Comparison of ENCODE assay signal across 28 mouse cellular contexts in genomic region chr1:53085991-53086390, GRCm38 (mm10). TPM values are rescaled to one million over a fixed set of nuclear protein-coding genes. Genes with fewer than 3 reads are reported as not detected.
DNase-seq lines count a peak whose midpoint lies in the region; ATAC-seq and TF ChIP-seq lines count a peak whose summit lies in the region.
"Had no signal": no experiment of that assay in that cellular context is flagged by ENCODE, and none has a peak within 500 bp of the region (broad histone marks: within the 10 kb centered on the region; RNA-seq: fewer than 3 reads in every experiment).

No protein-coding gene starts in this region.

- no peak for TF ChIP-seq CTCF in midbrain, postnatal 0 days (IDR thresholded peaks at IDR 0.05)

- no peaks in the 10 kb centered on the region for H3K36me3 ChIP-seq in kidney, embryonic 15.5 days
- no peaks in the 10 kb centered on the region for H3K36me3 ChIP-seq in midbrain, postnatal 0 days (ENCODE audit: insufficient read depth, low read length)
- no peaks in the 10 kb centered on the region for H3K36me3 ChIP-seq in midbrain, embryonic 13.5 days
- H3K36me3 ChIP-seq: embryonic facial prominence, embryonic 10.5 days; embryonic facial prominence, embryonic 13.5 days; forebrain, embryonic 12.5 days; forebrain, embryonic 15.5 days; G1E; hindbrain, embryonic 12.5 days; hindbrain, embryonic 15.5 days had no signal

- no peak overlapping the region for H3K4me3 ChIP-seq in kidney, embryonic 15.5 days (replicated peaks)
- H3K4me3 ChIP-seq in midbrain, postnatal 0 days (ENCODE audit: low read depth, low read length) = no peak overlapping the region
- H3K4me3 ChIP-seq in midbrain, embryonic 13.5 days (replicated peaks) = no peak overlapping the region
- H3K4me3 ChIP-seq: embryonic facial prominence, embryonic 10.5 days; embryonic facial prominence, embryonic 13.5 days; erythroblast, embryonic 14.5 days; forebrain, embryonic 12.5 days; forebrain, embryonic 15.5 days; gastrocnemius, adult 2 months; hindbrain, embryonic 12.5 days; hindbrain, embryonic 15.5 days had no signal

- peaks cover 3% of the 10 kb centered on the region; the same call in 1 of the 2 replicates for H3K4me1 ChIP-seq in kidney, embryonic 15.5 days
- H3K4me1 ChIP-seq in midbrain, postnatal 0 days (ENCODE audit: insufficient read depth, low read length) = no peaks in the 10 kb centered on the region
- no peaks in the 10 kb centered on the region for H3K4me1 ChIP-seq in midbrain, embryonic 13.5 days (replicated peaks)
- H3K4me1 ChIP-seq: embryonic facial prominence, embryonic 10.5 days; embryonic facial prominence, embryonic 13.5 days; forebrain, embryonic 12.5 days; forebrain, embryonic 15.5 days; hindbrain, embryonic 12.5 days; hindbrain, embryonic 15.5 days had no signal

- no peak overlapping the region for H3K4me2 ChIP-seq in kidney, embryonic 15.5 days
- H3K4me2 ChIP-seq in midbrain, postnatal 0 days (ENCODE audit: low read depth, low read length, poor library complexity, severe bottlenecking) = no peak overlapping the region
- H3K4me2 ChIP-seq in midbrain, embryonic 13.5 days (replicated peaks) = no peak overlapping the region
- H3K4me2 ChIP-seq: embryonic facial prominence, embryonic 13.5 days; forebrain, embryonic 12.5 days; forebrain, embryonic 15.5 days; heart, embryonic 11.5 days; hindbrain, embryonic 12.5 days; hindbrain, embryonic 15.5 days had no signal

- no peak overlapping the region for H3K27ac ChIP-seq in kidney, embryonic 15.5 days
- no peak overlapping the region for H3K27ac ChIP-seq in midbrain, postnatal 0 days (ENCODE audit: low read depth, low read length)
- H3K27ac ChIP-seq in midbrain, embryonic 13.5 days = no peak overlapping the region
- H3K27ac ChIP-seq: embryonic facial prominence, embryonic 10.5 days; embryonic facial prominence, embryonic 13.5 days; forebrain, embryonic 12.5 days; forebrain, embryonic 15.5 days; gastrocnemius, adult 2 months; hindbrain, embryonic 12.5 days; hindbrain, embryonic 15.5 days had no signal

- DNase-seq in cerebellum, postnatal 14 days = peak; percentile 15 to 50
- no peak for DNase-seq in cerebellum, adult 11-12 months
- no peak for DNase-seq in kidney, postnatal 14 days
- DNase-seq in midbrain, postnatal 0 days (ENCODE audit: low spot score) = peak; percentile 6
- no peak for DNase-seq in gastrocnemius, adult 18-20 months (ENCODE audit: low spot score)
- DNase-seq: adrenal gland, postnatal 10 days; adrenal gland, postnatal 36 days; B cell, adult 2 months; cerebellum, adult 8-10 months; heart, adult 11 months had no signal

- no peak overlapping the region for H3K9ac ChIP-seq in kidney, embryonic 15.5 days
- no peak overlapping the region for H3K9ac ChIP-seq in midbrain, postnatal 0 days (replicated peaks; ENCODE audit: low read length, poor library complexity, severe bottlenecking)
- H3K9ac ChIP-seq in midbrain, embryonic 13.5 days (replicated peaks) = no peak overlapping the region
- H3K9ac ChIP-seq: embryonic facial prominence, embryonic 13.5 days; forebrain, embryonic 12.5 days; forebrain, embryonic 15.5 days; hindbrain, embryonic 12.5 days; hindbrain, embryonic 15.5 days had no signal

- no peaks in the 10 kb centered on the region for H3K9me3 ChIP-seq in kidney, embryonic 15.5 days (replicated peaks)
- no peaks in the 10 kb centered on the region for H3K9me3 ChIP-seq in midbrain, postnatal 0 days (ENCODE audit: low read length)
- H3K9me3 ChIP-seq in midbrain, embryonic 13.5 days = no peaks in the 10 kb centered on the region
- H3K9me3 ChIP-seq: embryonic facial prominence, embryonic 10.5 days; embryonic facial prominence, embryonic 13.5 days; forebrain, embryonic 12.5 days; forebrain, embryonic 15.5 days; G1E; hindbrain, embryonic 12.5 days; hindbrain, embryonic 15.5 days had no signal

- 9% methylated on average over 4 of the region's 4 CpGs for WGBS in kidney, embryonic 15.5 days
- WGBS in midbrain, postnatal 0 days = 66% methylated on average over 4 of the region's 4 CpGs
- WGBS in midbrain, embryonic 13.5 days = 71% methylated on average over 4 of the region's 4 CpGs

- peak; percentile 92 for ATAC-seq in kidney, embryonic 15.5 days (replicated peaks; ENCODE audit: low FRiP score)
- no peak for ATAC-seq in midbrain, postnatal 0 days (ENCODE audit: low FRiP score)
- ATAC-seq in midbrain, embryonic 13.5 days = no peak
- ATAC-seq: forebrain, embryonic 15.5 days; Patski had no signal

- H3K27me3 ChIP-seq in kidney, embryonic 15.5 days = no peaks in the 10 kb centered on the region
- no peaks in the 10 kb centered on the region for H3K27me3 ChIP-seq in midbrain, postnatal 0 days (ENCODE audit: insufficient read depth, low read length)
- no peaks in the 10 kb centered on the region for H3K27me3 ChIP-seq in midbrain, embryonic 13.5 days
- H3K27me3 ChIP-seq: CH12.LX; embryonic facial prominence, embryonic 13.5 days; forebrain, embryonic 12.5 days; forebrain, embryonic 15.5 days; hindbrain, embryonic 12.5 days; hindbrain, embryonic 15.5 days had no signal

RNA-seq across cellular contexts. Expression of gene Mstn, which starts 24.6 kb away (rescaled TPM):
- polyA plus RNA-seq in kidney, embryonic 15.5 days (2015; fragmentation: Nextera tagmentation; extraction: Ambion mirVana) = 0.38 and 0.72 TPM in 2 replicates
- total RNA-seq in midbrain, postnatal 0 days (2014; rRNA removed) = 0.55 TPM in 1 of 2 replicates, not detected in the other
- polyA plus RNA-seq in midbrain, postnatal 0 days (2015; fragmentation: Nextera tagmentation; extraction: Ambion mirVana) = 0.43 and 0.47 TPM in 2 replicates
- polyA plus RNA-seq in midbrain, embryonic 13.5 days (2015; fragmentation: Nextera tagmentation; extraction: Ambion mirVana) = 0.24 and 0.31 TPM in 2 replicates
- 10 to 100 TPM; 41.3 to 43.2 TPM for total RNA-seq in gastrocnemius, adult 18-20 months (2021)
- total RNA-seq: adrenal gland, adult 18-20 months; adrenal gland, postnatal 36 days; CH12.LX; common myeloid progenitor, adult 5-6 weeks; hematopoietic stem cell, adult 5-6 weeks had no signal
- polyA plus RNA-seq: erythroblast, embryonic 14.5 days; G1E; intestine, embryonic 14.5 days; Patski had no signal

Comparison
In these comparisons a context has a peak if more than half of its experiments do, and no peak if none do; other contexts are left out.
1. DNase-seq: peak in cerebellum, postnatal 14 days (2 of 2) and midbrain, postnatal 0 days (single experiment); none in cerebellum, adult 11-12 months (single experiment), kidney, postnatal 14 days (single experiment) and gastrocnemius, adult 18-20 months (single experiment).